Mouse (Mus musculus) ES-Bruce4 (cell line): Measurements from ENCODE around the gene Nudt2.

ENCODE experiments used
- CTCF ChIP-seq: IDR thresholded peaks from one replicate; pipeline ENCODE4 v1.8.1; 2011; ENCODE audit warnings: low read depth, low read length
- EP300 ChIP-seq: IDR thresholded peaks from 2 replicates; pipeline ENCODE4 v1.6.1; 2011; ENCODE audit warnings: low read depth, low read length; ENCODE audit not compliant: insufficient read depth

- TF ChIP-seq CTCF: no peak
- no peak for TF ChIP-seq EP300
Measured at GRCm38 (mm10) chr4:41522788-41523187, 57.8 kb downstream of the Nudt2 start.
